In the genomic region with DNA sequence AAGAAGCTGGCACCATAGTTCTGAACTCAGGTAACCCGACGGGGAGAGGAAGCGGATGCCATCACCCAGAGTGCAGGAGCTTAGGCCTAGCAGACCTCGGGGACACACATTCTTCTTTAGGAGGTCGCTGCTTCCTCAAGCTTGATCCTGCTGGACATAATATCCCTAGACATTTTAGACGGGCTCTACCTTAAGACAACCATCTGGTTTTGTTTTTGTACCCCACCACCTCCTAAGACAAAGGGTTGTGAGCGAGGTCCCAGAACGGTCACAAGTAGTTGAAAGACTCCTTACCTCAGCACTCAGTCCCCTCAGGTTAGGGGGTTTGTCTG, we compare ENCODE assay signal across 14 mouse cellular contexts. TPM values are rescaled to one million over a fixed set of nuclear protein-coding genes. Genes with fewer than 3 reads are reported as not detected.
DNase-seq lines count a peak whose midpoint lies in the region; ATAC-seq and TF ChIP-seq lines count a peak whose summit lies in the region.
"Had no signal": no experiment of that assay in that cellular context is flagged by ENCODE, and none has a peak within 500 bp of the region (broad histone marks: within the 10 kb centered on the region; RNA-seq: fewer than 3 reads in every experiment).

No protein-coding gene starts in this region.

- H3K9ac ChIP-seq in heart, embryonic 15.5 days = no peak overlapping the region
- no peak overlapping the region for H3K9ac ChIP-seq in hindbrain, embryonic 11.5 days (ENCODE audit: low read depth, low read length)
- no peak overlapping the region for H3K9ac ChIP-seq in liver, postnatal 0 days (replicated peaks)

- no peak for TF ChIP-seq EP300 in liver, postnatal 0 days (IDR thresholded peaks at IDR 0.05; ENCODE audit: low read depth)

- ATAC-seq in heart, embryonic 15.5 days (replicated peaks; ENCODE audit: insufficient number of reproducible peaks, insufficient read depth, low FRiP score, low read depth) = 0 out of 2 replicates have a peak, but pooled peaks have one; percentile 14
- ATAC-seq in hindbrain, embryonic 11.5 days (ENCODE audit: low FRiP score) = no peak; the same call in 1 of the 2 replicates
- ATAC-seq in liver, postnatal 0 days = no peak
- no peak for ATAC-seq in megakaryocyte-erythroid progenitor cell, adult 5-6 weeks (replicated peaks; ENCODE audit: low FRiP score, low TSS enrichment, poor library complexity, severe bottlenecking)

- TF ChIP-seq CTCF in liver, postnatal 0 days (IDR thresholded peaks at IDR 0.05; ENCODE audit: low read depth) = no peak

- no peaks in the 10 kb centered on the region for H3K9me3 ChIP-seq in heart, embryonic 15.5 days (replicated peaks)
- H3K9me3 ChIP-seq in hindbrain, embryonic 11.5 days (ENCODE audit: control insufficient read depth, low read length) = no peaks in the 10 kb centered on the region
- no peaks in the 10 kb centered on the region for H3K9me3 ChIP-seq in liver, postnatal 0 days (ENCODE audit: low read length)

- peaks cover 12% of the 10 kb centered on the region for H3K4me1 ChIP-seq in heart, embryonic 15.5 days (replicated peaks)
- H3K4me1 ChIP-seq in hindbrain, embryonic 11.5 days (replicated peaks; ENCODE audit: control insufficient read depth, insufficient read depth, low read length) = no peaks in the 10 kb centered on the region
- peaks cover 7% of the 10 kb centered on the region; the same call in 1 of the 2 replicates for H3K4me1 ChIP-seq in liver, postnatal 0 days (ENCODE audit: insufficient read depth)

- intact Hi-C loops in heart, postnatal 10 days (cut with DNase I) = no loop called here
- intact Hi-C loops in left cerebral cortex, postnatal 4 days (cut with DNase I) = loop anchor here (5.0 kb wide), 1 partner anchor 96 kb away; no protein-coding TSS in a partner anchor

- H3K4me2 ChIP-seq in heart, embryonic 15.5 days = peak overlapping the region; percentile 72
- no peak overlapping the region for H3K4me2 ChIP-seq in hindbrain, embryonic 11.5 days (replicated peaks; ENCODE audit: low read depth, low read length)
- H3K4me2 ChIP-seq in liver, postnatal 0 days (ENCODE audit: low read depth, low read length) = peak overlapping the region; percentile 58; the same call in 1 of the 2 replicates

- whole genome bisulfite sequencing in heart, embryonic 15.5 days = 14% methylated on average over 8 of the region's 8 CpGs
- WGBS in hindbrain, embryonic 11.5 days = 2% methylated on average over 8 of the region's 8 CpGs
- WGBS in liver, postnatal 0 days (ENCODE audit: insufficient replicate concordance) = 11% methylated on average over 8 of the region's 8 CpGs

- H3K36me3 ChIP-seq in heart, embryonic 15.5 days = no peaks in the 10 kb centered on the region
- H3K36me3 ChIP-seq in hindbrain, embryonic 11.5 days (ENCODE audit: control insufficient read depth, insufficient read depth, low read length) = no peaks in the 10 kb centered on the region
- H3K36me3 ChIP-seq in liver, postnatal 0 days (replicated peaks; ENCODE audit: insufficient read depth, low read length) = no peaks in the 10 kb centered on the region

- H3K27me3 ChIP-seq in heart, embryonic 15.5 days = peaks cover 91% of the 10 kb centered on the region
- peaks cover 79% of the 10 kb centered on the region for H3K27me3 ChIP-seq in hindbrain, embryonic 11.5 days (ENCODE audit: control insufficient read depth, insufficient read depth, low read length)
- peaks cover 85% of the 10 kb centered on the region for H3K27me3 ChIP-seq in liver, postnatal 0 days (ENCODE audit: insufficient read depth, low read length)
- H3K27me3 ChIP-seq: CH12.LX had no signal

- no peak overlapping the region for H3K27ac ChIP-seq in heart, embryonic 15.5 days
- no peak overlapping the region for H3K27ac ChIP-seq in hindbrain, embryonic 11.5 days (ENCODE audit: low read depth, low read length)
- H3K27ac ChIP-seq in liver, postnatal 0 days (ENCODE audit: low read depth) = no peak overlapping the region

- H3K4me3 ChIP-seq in heart, embryonic 15.5 days = peak overlapping the region; percentile 48
- peak overlapping the region; percentile 35; the same call in 1 of the 2 replicates for H3K4me3 ChIP-seq in hindbrain, embryonic 11.5 days (ENCODE audit: low read depth, low read length)
- peak overlapping the region; percentile 29; the same call in 1 of the 2 replicates for H3K4me3 ChIP-seq in liver, postnatal 0 days (ENCODE audit: low read depth, low read length)

- no peak for DNase-seq in heart, postnatal 10 days
- DNase-seq in Muller cell, postnatal 12 days (ENCODE audit: inconsistent ontology term) = peak; percentile 77
- peak; percentile 65 for DNase-seq in hindbrain, embryonic 11.5 days (ENCODE audit: low spot score)
- no peak for DNase-seq in liver, postnatal 0 days
- DNase-seq in ovary, adult 18-20 months (ENCODE audit: low spot score) = no peak
- no peak for DNase-seq in left cerebral cortex, postnatal 4 days
- DNase-seq: cerebellum, postnatal 36 days; gastrocnemius, postnatal 36 days; lung, postnatal 14 days had no signal

RNA-seq across cellular contexts. Expression of a gene that starts 5.5 kb away (rescaled TPM):
- 1.9 and 2.1 TPM in 2 replicates for polyA plus RNA-seq in heart, embryonic 15.5 days (2015; fragmentation: Nextera tagmentation; extraction: Ambion mirVana)
- total RNA-seq in heart, postnatal 10 days (2021) = under 1 TPM; 0.67 to 0.79 TPM
- polyA plus RNA-seq in hindbrain, embryonic 11.5 days (2014; fragmentation: Nextera tagmentation; extraction: Ambion mirVana) = 2.1 TPM in 2 replicates
- polyA plus RNA-seq in liver, postnatal 0 days (2015; fragmentation: Nextera tagmentation; extraction: Ambion mirVana) = 0.07 and 0.14 TPM in 2 replicates
- total RNA-seq in megakaryocyte-erythroid progenitor cell, adult 5-6 weeks (2014; fragmentation: Nextera tagmentation) = 5.8 TPM in 1 of 2 replicates, not detected in the other
- 0.89 and 17.8 TPM in 2 replicates for total RNA-seq in megakaryocyte-erythroid progenitor cell, adult 5-6 weeks (2017)
- 1 to 10 TPM; 5.8 to 7.8 TPM for total RNA-seq in left cerebral cortex, postnatal 4 days (2021)

RNA-seq across cellular contexts. Expression of a gene that starts 6.3 kb away (rescaled TPM):
- polyA plus RNA-seq in heart, embryonic 15.5 days (2015; fragmentation: Nextera tagmentation; extraction: Ambion mirVana) = not detected in 2 replicates
- total RNA-seq in heart, postnatal 10 days (2021) = not detected
- 0.09 TPM in 1 of 2 replicates, not detected in the other for polyA plus RNA-seq in hindbrain, embryonic 11.5 days (2014; fragmentation: Nextera tagmentation; extraction: Ambion mirVana)
- polyA plus RNA-seq in liver, postnatal 0 days (2015; fragmentation: Nextera tagmentation; extraction: Ambion mirVana) = not detected in 2 replicates
- total RNA-seq in megakaryocyte-erythroid progenitor cell, adult 5-6 weeks (2014; fragmentation: Nextera tagmentation) = not detected in 2 replicates
- total RNA-seq in megakaryocyte-erythroid progenitor cell, adult 5-6 weeks (2017) = not detected in 2 replicates
- under 1 TPM in 1 of 2 experiments, not detected in 1; 0.10 TPM for total RNA-seq in left cerebral cortex, postnatal 4 days (2021)
- total RNA-seq: adrenal gland, adult 18-20 months; gastrocnemius, postnatal 36 days; layer of hippocampus, adult 8-10 months had no signal

Comparison
In these comparisons a context has a peak if more than half of its experiments do, and no peak if none do; other contexts are left out.
1. DNase-seq: peak in Muller cell, postnatal 12 days (single experiment) and hindbrain, embryonic 11.5 days (single experiment); none in heart, postnatal 10 days (0 of 2), liver, postnatal 0 days (single experiment), ovary, adult 18-20 months (single experiment) and left cerebral cortex, postnatal 4 days (single experiment).
2. Peak in every context shown above with its lines, with median percentiles within 50 percentile points of each other: H3K4me3 ChIP-seq.